Mouse (Mus musculus): ENCODE measurements at regions not wholly inside any gene's neighbourhood (a gene's known extent, or its start where the extent isn't known, plus 50 kb on each side); places are given as distances from the start of the nearest gene placed in this dataset.

- no peak for ATAC-seq (ENCODE audit: insufficient read depth, low FRiP score, low TSS enrichment)
- Histone ChIP-seq H3K27me3 (ENCODE audit: control insufficient read depth, insufficient read depth, low read length) (no peaks in the 10 kb centered on the region), H3K9me3 (ENCODE audit: control insufficient read depth, low read length) (no peaks in the 10 kb centered on the region), H3K4me3 (ENCODE audit: low read depth, low read length) (no peak overlapping the region), H3K4me1 (ENCODE audit: control insufficient read depth, insufficient read depth, low read length) (no peaks in the 10 kb centered on the region), H3K4me2 (ENCODE audit: low read depth) (no peak overlapping the region), H3K27ac (ENCODE audit: low read depth, low read length) (no peak overlapping the region), H3K9ac (ENCODE audit: low read length) (no peak overlapping the region), H3K36me3 (ENCODE audit: control insufficient read depth, insufficient read depth, low read length) (no peaks in the 10 kb centered on the region)
- WGBS: 87% methylated on average over 14 of the region's 14 CpGs
- no peak for DNase-seq (ENCODE audit: low spot score)
These were observed 144.9 kb downstream of the H2afy start for GRCm38 (mm10) chr13:55991216-55991615.

GRCm38 (mm10) chr13:55990186-55990585, 146.0 kb downstream of the H2afy start:
- 92% methylated on average over 6 of the region's 6 CpGs for WGBS
- no peaks in the 10 kb centered on the region for H3K4me1 ChIP-seq (ENCODE audit: control insufficient read depth, insufficient read depth, low read length)
- no peak overlapping the region for H3K9ac ChIP-seq (ENCODE audit: low read length)
- no peak overlapping the region for H3K4me3 ChIP-seq (ENCODE audit: low read depth, low read length)
- H3K36me3 ChIP-seq (ENCODE audit: control insufficient read depth, insufficient read depth, low read length): no peaks in the 10 kb centered on the region
- H3K4me2 ChIP-seq (ENCODE audit: low read depth): no peak overlapping the region
- no peaks in the 10 kb centered on the region for H3K27me3 ChIP-seq (ENCODE audit: control insufficient read depth, insufficient read depth, low read length)
- no peak overlapping the region for H3K27ac ChIP-seq (ENCODE audit: low read depth, low read length)
- H3K9me3 ChIP-seq (ENCODE audit: control insufficient read depth, low read length): no peaks in the 10 kb centered on the region
- ATAC-seq (ENCODE audit: insufficient read depth, low FRiP score, low TSS enrichment): no peak
- no peak for DNase-seq (ENCODE audit: low spot score)

- Histone ChIP-seq H3K4me3 (ENCODE audit: low read depth, low read length) (no peak overlapping the region), H3K4me2 (ENCODE audit: low read depth) (no peak overlapping the region), H3K27me3 (ENCODE audit: control insufficient read depth, insufficient read depth, low read length) (no peaks in the 10 kb centered on the region), H3K9me3 (ENCODE audit: control insufficient read depth, low read length) (no peaks in the 10 kb centered on the region), H3K4me1 (ENCODE audit: control insufficient read depth, insufficient read depth, low read length) (no peaks in the 10 kb centered on the region), H3K36me3 (ENCODE audit: control insufficient read depth, insufficient read depth, low read length) (no peaks in the 10 kb centered on the region), H3K9ac (ENCODE audit: low read length) (no peak overlapping the region), H3K27ac (ENCODE audit: low read depth, low read length) (no peak overlapping the region)
- WGBS: 46% methylated on average over 7 of the region's 7 CpGs
- DNase-seq (ENCODE audit: low spot score) (no peak), ATAC-seq (ENCODE audit: insufficient read depth, low FRiP score, low TSS enrichment) (no peak)
These were observed 146.8 kb downstream of the H2afy start for GRCm38 (mm10) chr13:55989401-55989800.

- H3K4me1 ChIP-seq (ENCODE audit: control insufficient read depth, insufficient read depth, low read length): no peaks in the 10 kb centered on the region
- H3K36me3 ChIP-seq (ENCODE audit: control insufficient read depth, insufficient read depth, low read length): no peaks in the 10 kb centered on the region
- no peak overlapping the region for H3K27ac ChIP-seq (ENCODE audit: low read depth, low read length)
- no peaks in the 10 kb centered on the region for H3K9me3 ChIP-seq (ENCODE audit: control insufficient read depth, low read length)
- H3K27me3 ChIP-seq (ENCODE audit: control insufficient read depth, insufficient read depth, low read length): no peaks in the 10 kb centered on the region
- H3K4me3 ChIP-seq (ENCODE audit: low read depth, low read length): no peak overlapping the region
- 34% methylated on average over 10 of the region's 10 CpGs for WGBS
- ATAC-seq (ENCODE audit: insufficient read depth, low FRiP score, low TSS enrichment): no peak
- H3K9ac ChIP-seq (ENCODE audit: low read length): no peak overlapping the region
- no peak for DNase-seq (ENCODE audit: low spot score)
- H3K4me2 ChIP-seq (ENCODE audit: low read depth): no peak overlapping the region
These were observed 149.4 kb upstream of the Pitx1 start for GRCm38 (mm10) chr13:55985396-55985795.

GRCm38 (mm10) chr13:55984772-55985171, 148.8 kb upstream of the Pitx1 start:
- Histone ChIP-seq H3K36me3 (ENCODE audit: control insufficient read depth, insufficient read depth, low read length) (no peaks in the 10 kb centered on the region), H3K27ac (ENCODE audit: low read depth, low read length) (no peak overlapping the region), H3K9ac (ENCODE audit: low read length) (no peak overlapping the region), H3K4me3 (ENCODE audit: low read depth, low read length) (no peak overlapping the region), H3K9me3 (ENCODE audit: control insufficient read depth, low read length) (no peaks in the 10 kb centered on the region), H3K4me2 (ENCODE audit: low read depth) (no peak overlapping the region), H3K4me1 (ENCODE audit: control insufficient read depth, insufficient read depth, low read length) (no peaks in the 10 kb centered on the region), H3K27me3 (ENCODE audit: control insufficient read depth, insufficient read depth, low read length) (no peaks in the 10 kb centered on the region)
- ATAC-seq (ENCODE audit: insufficient read depth, low FRiP score, low TSS enrichment) (no peak), DNase-seq (ENCODE audit: low spot score) (no peak)
- 48% methylated on average over 6 of the region's 6 CpGs for WGBS

- H3K9ac ChIP-seq (ENCODE audit: low read length): no peak overlapping the region
- H3K27me3 ChIP-seq (ENCODE audit: control insufficient read depth, insufficient read depth, low read length): no peaks in the 10 kb centered on the region
- H3K9me3 ChIP-seq (ENCODE audit: control insufficient read depth, low read length): no peaks in the 10 kb centered on the region
- ATAC-seq (ENCODE audit: insufficient read depth, low FRiP score, low TSS enrichment) (no peak), DNase-seq (ENCODE audit: low spot score) (no peak)
- no peaks in the 10 kb centered on the region for H3K4me1 ChIP-seq (ENCODE audit: control insufficient read depth, insufficient read depth, low read length)
- H3K36me3 ChIP-seq (ENCODE audit: control insufficient read depth, insufficient read depth, low read length): no peaks in the 10 kb centered on the region
- no peak overlapping the region for H3K4me2 ChIP-seq (ENCODE audit: low read depth)
- 43% methylated on average over 9 of the region's 9 CpGs for WGBS
- H3K4me3 ChIP-seq (ENCODE audit: low read depth, low read length): no peak overlapping the region
- H3K27ac ChIP-seq (ENCODE audit: low read depth, low read length): no peak overlapping the region
These were observed 147.9 kb upstream of the Pitx1 start for GRCm38 (mm10) chr13:55983851-55984250.

GRCm38 (mm10) chr13:55981041-55981440, 145.0 kb upstream of the Pitx1 start:
- Histone ChIP-seq H3K9me3 (ENCODE audit: control insufficient read depth, low read length) (no peaks in the 10 kb centered on the region), H3K36me3 (ENCODE audit: control insufficient read depth, insufficient read depth, low read length) (no peaks in the 10 kb centered on the region), H3K9ac (ENCODE audit: low read length) (no peak overlapping the region), H3K27me3 (ENCODE audit: control insufficient read depth, insufficient read depth, low read length) (no peaks in the 10 kb centered on the region), H3K4me3 (ENCODE audit: low read depth, low read length) (no peak overlapping the region), H3K4me2 (ENCODE audit: low read depth) (no peak overlapping the region), H3K4me1 (ENCODE audit: control insufficient read depth, insufficient read depth, low read length) (no peaks in the 10 kb centered on the region), H3K27ac (ENCODE audit: low read depth, low read length) (no peak overlapping the region)
- DNase-seq (ENCODE audit: low spot score) (no peak), ATAC-seq (ENCODE audit: insufficient read depth, low FRiP score, low TSS enrichment) (no peak)
- 70% methylated on average over 6 of the region's 6 CpGs for WGBS

GRCm38 (mm10) chr13:55977902-55978301, 141.9 kb upstream of the Pitx1 start:
- Histone ChIP-seq H3K9ac (ENCODE audit: low read length) (no peak overlapping the region), H3K4me2 (ENCODE audit: low read depth) (no peak overlapping the region), H3K27ac (ENCODE audit: low read depth, low read length) (no peak overlapping the region), H3K4me1 (ENCODE audit: control insufficient read depth, insufficient read depth, low read length) (no peaks in the 10 kb centered on the region), H3K27me3 (ENCODE audit: control insufficient read depth, insufficient read depth, low read length) (no peaks in the 10 kb centered on the region), H3K9me3 (ENCODE audit: control insufficient read depth, low read length) (no peaks in the 10 kb centered on the region), H3K4me3 (ENCODE audit: low read depth, low read length) (no peak overlapping the region), H3K36me3 (ENCODE audit: control insufficient read depth, insufficient read depth, low read length) (no peaks in the 10 kb centered on the region)
- DNase-seq (ENCODE audit: low spot score) (no peak), ATAC-seq (ENCODE audit: insufficient read depth, low FRiP score, low TSS enrichment) (no peak)
- 79% methylated on average over 3 of the region's 3 CpGs for WGBS

- Histone ChIP-seq H3K9ac (ENCODE audit: low read length) (no peak overlapping the region), H3K27me3 (ENCODE audit: control insufficient read depth, insufficient read depth, low read length) (no peaks in the 10 kb centered on the region), H3K4me1 (ENCODE audit: control insufficient read depth, insufficient read depth, low read length) (no peaks in the 10 kb centered on the region), H3K27ac (ENCODE audit: low read depth, low read length) (no peak overlapping the region), H3K4me3 (ENCODE audit: low read depth, low read length) (no peak overlapping the region), H3K36me3 (ENCODE audit: control insufficient read depth, insufficient read depth, low read length) (no peaks in the 10 kb centered on the region), H3K4me2 (ENCODE audit: low read depth) (no peak overlapping the region), H3K9me3 (ENCODE audit: control insufficient read depth, low read length) (no peaks in the 10 kb centered on the region)
- no peak for ATAC-seq (ENCODE audit: insufficient read depth, low FRiP score, low TSS enrichment)
- DNase-seq (ENCODE audit: low spot score): peak; percentile 43
- 20% methylated on average over 10 of the region's 10 CpGs for WGBS
These were observed 141.0 kb upstream of the Pitx1 start for GRCm38 (mm10) chr13:55976911-55977381.
